Mouse (Mus musculus) liver, postnatal 0 days (tissue): ENCODE data around the gene Mocs3.

Experiments
- CTCF ChIP-seq: sonication (generic); IDR thresholded peaks from 2 replicates; pipeline ENCODE4 v1.5.1; 2016; ENCODE audit warnings: antibody characterized with exemption, low read depth
- EP300 ChIP-seq: IDR thresholded peaks from 2 replicates; pipeline ENCODE4 v1.6.1; 2016; ENCODE audit warnings: antibody characterized with exemption, low read depth, mild to moderate bottlenecking

DNA sequence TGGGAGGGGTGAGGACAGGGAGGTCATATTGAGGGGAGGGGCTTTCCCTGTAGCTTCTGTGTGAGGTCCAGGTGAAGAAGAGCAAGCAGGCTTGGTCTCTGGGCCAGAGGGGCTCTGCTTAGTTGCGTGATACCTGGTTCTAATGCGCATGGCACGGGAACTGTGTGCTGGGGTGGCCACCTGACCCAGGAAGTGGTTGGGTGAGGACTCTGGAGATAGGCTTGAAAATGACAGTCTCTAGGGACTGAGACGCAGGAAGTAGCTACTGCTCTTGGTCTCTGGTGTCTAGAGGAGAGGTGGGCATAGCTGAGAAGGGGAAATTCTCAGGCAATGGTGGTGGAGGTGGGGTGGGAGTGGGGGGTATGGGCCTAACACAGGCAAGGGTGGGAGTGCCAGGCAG lies 26.8 kb downstream of the Mocs3 start:
- TF ChIP-seq CTCF (no peak), EP300 (no peak)
